Mouse (Mus musculus): ENCODE measurements around the gene Cryab. TPM values are rescaled to one million over a fixed set of nuclear protein-coding genes. Genes with fewer than 3 reads are reported as not detected.

Cryab gene
- polyA plus RNA-seq, 1 experiment, result 331 TPM

GRCm38 (mm10) chr9:50756711-50757110 lies 5.6 kb downstream of the Cryab start:
- no peak overlapping the region for H3K27ac ChIP-seq (ENCODE audit: insufficient read depth, low read length)
- TF ChIP-seq POLR2A (IDR thresholded peaks at IDR 0.05; ENCODE audit: extremely low read depth, insufficient read depth, low read length) (no peak), CTCF (IDR thresholded peaks at IDR 0.05; ENCODE audit: extremely low read depth, insufficient read depth, low read length) (no peak)
- H3K4me3 ChIP-seq (ENCODE audit: insufficient read depth, low read length), result no peak overlapping the region
- peaks cover 3% of the 10 kb centered on the region; the same call in 1 of the 2 replicates for H3K4me1 ChIP-seq (ENCODE audit: control insufficient read depth, insufficient read depth, low read length)

DNA sequence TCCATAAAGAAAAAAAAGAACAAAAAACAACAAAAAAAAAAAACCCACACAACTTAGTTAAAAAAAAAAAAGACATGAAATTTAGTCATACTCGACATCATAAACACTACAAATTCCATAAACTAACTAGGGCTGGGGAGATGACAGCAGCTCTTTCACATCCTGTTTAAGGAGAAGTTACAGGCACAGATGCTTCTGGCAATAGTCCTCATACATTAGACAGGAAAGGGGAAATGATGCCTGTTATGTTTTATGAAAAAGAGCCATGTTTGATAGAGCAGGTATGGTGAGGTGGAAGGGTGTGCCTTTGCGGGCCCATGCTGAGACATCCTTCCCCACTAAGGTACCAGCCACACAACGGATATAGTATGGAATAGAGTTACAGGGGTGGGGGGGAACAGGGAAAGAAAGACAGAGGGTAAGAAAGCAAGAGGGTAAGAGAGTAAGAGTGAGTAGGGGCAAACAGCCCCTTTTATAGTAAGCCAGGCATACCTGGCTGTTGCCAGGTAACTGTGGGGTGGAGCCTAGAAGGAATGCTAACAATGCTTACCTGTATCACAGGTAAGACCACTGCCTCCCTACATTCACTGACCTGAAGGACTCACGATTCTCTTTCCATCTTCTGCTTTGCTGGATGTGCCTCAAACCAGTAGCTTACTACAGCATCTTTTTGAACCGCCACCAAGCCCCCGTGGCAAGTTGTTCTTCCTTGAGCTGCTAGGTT lies 10.6 kb downstream of the Cryab start:
- no peak for TF ChIP-seq POLR2A (IDR thresholded peaks at IDR 0.05; ENCODE audit: extremely low read depth, insufficient read depth, low read length)
- no peak for TF ChIP-seq CTCF (IDR thresholded peaks at IDR 0.05; ENCODE audit: extremely low read depth, insufficient read depth, low read length)
- no peak overlapping the region for H3K4me3 ChIP-seq (ENCODE audit: insufficient read depth, low read length)

DNA sequence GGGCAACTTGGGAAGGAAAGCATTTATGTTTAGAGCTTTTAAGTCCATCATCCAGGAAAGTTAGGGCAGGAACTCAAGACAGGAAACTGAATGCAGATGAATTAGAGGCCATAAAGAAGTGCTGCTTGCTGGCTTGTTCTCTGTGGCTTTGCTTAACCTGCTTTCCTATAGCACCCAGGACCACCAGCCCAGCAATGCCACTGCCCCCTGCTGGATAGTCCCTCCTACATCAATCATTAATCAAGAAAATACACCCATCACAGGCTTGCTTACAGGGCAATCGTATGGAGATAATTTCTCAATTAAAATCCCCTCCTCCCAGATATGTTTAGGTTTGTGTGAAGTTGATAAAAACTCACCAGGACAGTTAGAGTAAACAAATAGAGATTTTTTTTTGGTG lies 12.2 kb downstream of the Cryab start:
- Histone ChIP-seq H3K27ac (ENCODE audit: insufficient read depth, low read length) (no peak overlapping the region), H3K4me3 (ENCODE audit: insufficient read depth, low read length) (no peak overlapping the region), H3K4me1 (ENCODE audit: control insufficient read depth, insufficient read depth, low read length) (no peaks in the 10 kb centered on the region)
- no peak for TF ChIP-seq POLR2A (IDR thresholded peaks at IDR 0.05; ENCODE audit: extremely low read depth, insufficient read depth, low read length)
- peak; percentile 47 for TF ChIP-seq CTCF (IDR thresholded peaks at IDR 0.05; ENCODE audit: extremely low read depth, insufficient read depth, low read length)

More for the DNA sequence above, 10.6 kb downstream of the Cryab start:
- Histone ChIP-seq H3K4me1 (ENCODE audit: control insufficient read depth, insufficient read depth, low read length) (no peaks in the 10 kb centered on the region), H3K27ac (ENCODE audit: insufficient read depth, low read length) (no peak overlapping the region)

- no peaks in the 10 kb centered on the region for H3K4me1 ChIP-seq (ENCODE audit: control insufficient read depth, insufficient read depth, low read length)
- TF ChIP-seq POLR2A (IDR thresholded peaks at IDR 0.05; ENCODE audit: extremely low read depth, insufficient read depth, low read length) (no peak), CTCF (IDR thresholded peaks at IDR 0.05; ENCODE audit: extremely low read depth, insufficient read depth, low read length) (no peak)
Observed at GRCm38 (mm10) chr9:50767531-50768106, 16.5 kb downstream of the Cryab start.

GRCm38 (mm10) chr9:50768107-50769002 lies 17.2 kb downstream of the Cryab start, which contains the start of gene Fdxacb1:
TSS of gene Fdxacb1 (plus strand) at chr9:50768236.
- H3K4me1 ChIP-seq (ENCODE audit: control insufficient read depth, insufficient read depth, low read length), result no peaks in the 10 kb centered on the region
- peak within 1 kb of the TSS; percentile 83 for H3K4me3 ChIP-seq (ENCODE audit: insufficient read depth, low read length)
- H3K27ac ChIP-seq (ENCODE audit: insufficient read depth, low read length), result peak within 1 kb of the TSS; percentile 56
- peak; percentile 73 for TF ChIP-seq POLR2A (IDR thresholded peaks at IDR 0.05; ENCODE audit: extremely low read depth, insufficient read depth, low read length)
- peak; percentile 39 for TF ChIP-seq CTCF (IDR thresholded peaks at IDR 0.05; ENCODE audit: extremely low read depth, insufficient read depth, low read length)

More at GRCm38 (mm10) chr9:50767531-50768106, 16.5 kb downstream of the Cryab start:
- peak overlapping the region; percentile 83 for H3K4me3 ChIP-seq (ENCODE audit: insufficient read depth, low read length)
- peak overlapping the region; percentile 56; the same call in 1 of the 2 replicates for H3K27ac ChIP-seq (ENCODE audit: insufficient read depth, low read length)

GRCm38 (mm10) chr9:50770011-50770410 lies 18.9 kb downstream of the Cryab start:
- no peak for TF ChIP-seq CTCF (IDR thresholded peaks at IDR 0.05; ENCODE audit: extremely low read depth, insufficient read depth, low read length)
- TF ChIP-seq POLR2A (IDR thresholded peaks at IDR 0.05; ENCODE audit: extremely low read depth, insufficient read depth, low read length), result no peak
- no peak overlapping the region for H3K27ac ChIP-seq (ENCODE audit: insufficient read depth, low read length)

GRCm38 (mm10) chr9:50774026-50774462 lies 22.9 kb downstream of the Cryab start:
- Histone ChIP-seq H3K27ac (ENCODE audit: insufficient read depth, low read length) (no peak overlapping the region), H3K4me3 (ENCODE audit: insufficient read depth, low read length) (peak overlapping the region; percentile 64; the same call in 1 of the 2 replicates), H3K4me1 (ENCODE audit: control insufficient read depth, insufficient read depth, low read length) (peaks cover 3% of the 10 kb centered on the region; the same call in 1 of the 2 replicates)
- TF ChIP-seq CTCF (IDR thresholded peaks at IDR 0.05; ENCODE audit: extremely low read depth, insufficient read depth, low read length), result no peak
- no peak for TF ChIP-seq POLR2A (IDR thresholded peaks at IDR 0.05; ENCODE audit: extremely low read depth, insufficient read depth, low read length)

More at GRCm38 (mm10) chr9:50770011-50770410, 18.9 kb downstream of the Cryab start:
- Histone ChIP-seq H3K4me1 (ENCODE audit: control insufficient read depth, insufficient read depth, low read length) (peaks cover 3% of the 10 kb centered on the region; the same call in 1 of the 2 replicates), H3K4me3 (ENCODE audit: insufficient read depth, low read length) (no peak overlapping the region)

DNA sequence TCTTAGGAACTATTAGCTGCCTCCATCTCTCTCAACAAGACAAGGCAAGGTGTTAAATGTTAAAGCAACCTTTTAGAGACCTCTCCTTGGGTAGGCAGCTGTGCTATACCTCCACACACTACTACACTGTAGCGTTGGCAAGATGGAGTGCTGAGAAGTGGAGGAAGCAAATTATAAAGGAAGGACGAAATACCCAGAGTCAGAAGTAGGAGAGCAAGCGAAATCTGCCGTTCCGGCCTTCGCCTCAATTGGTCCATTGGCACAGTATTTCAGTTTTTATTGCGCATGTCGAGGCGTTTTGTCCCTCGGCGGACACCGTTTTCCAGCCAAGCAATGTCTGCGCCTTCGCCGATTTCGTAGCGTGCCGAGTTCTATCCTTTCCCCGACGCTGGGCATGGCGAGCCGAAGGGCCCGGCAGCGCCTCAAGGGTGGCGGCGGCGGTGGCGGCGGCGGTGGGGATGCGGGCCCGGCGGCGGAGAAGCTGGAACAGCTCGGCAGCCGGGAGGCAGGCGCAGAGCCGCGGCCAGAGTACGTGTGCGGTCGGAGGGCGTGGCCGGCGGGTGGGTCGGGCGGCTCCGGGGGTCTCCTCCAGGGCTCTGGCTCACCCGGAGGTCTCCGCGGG lies 24.0 kb downstream of the Cryab start, which contains the start of the genes Alg9 and 1110032A03Rik:
Gene Alg9, plus strand, starts transcription at position 29 of the 622 bp plus-strand sequence.
Gene 1110032A03Rik, minus strand, starts transcription at position 530 of the 622 bp plus-strand sequence.
- H3K4me1 ChIP-seq (ENCODE audit: control insufficient read depth, insufficient read depth, low read length), result peaks cover 3% of the 10 kb centered on the region; the same call in 1 of the 2 replicates
- H3K4me3 ChIP-seq (ENCODE audit: insufficient read depth, low read length), result peak within 1 kb of the TSS; percentile 64
- TF ChIP-seq CTCF (IDR thresholded peaks at IDR 0.05; ENCODE audit: extremely low read depth, insufficient read depth, low read length) (no peak), POLR2A (IDR thresholded peaks at IDR 0.05; ENCODE audit: extremely low read depth, insufficient read depth, low read length) (peak; percentile 67)
- 0 out of 2 replicates have a peak within 1 kb of the TSS, but pooled peaks have one; percentile 51 for H3K27ac ChIP-seq (ENCODE audit: insufficient read depth, low read length)
